Mouse (Mus musculus): Measurements from ENCODE around the gene Timp4. TPM values are rescaled to one million over a fixed set of nuclear protein-coding genes. Genes with fewer than 3 reads are reported as not detected.

The Timp4 gene
- 24.6 and 36.6 TPM in 2 replicates for total RNA-seq (2021)
- long read RNA-seq, experiment 1, full-length matches to known transcripts: 34 of 40 reads
- long read RNA-seq, experiment 1, partial matches to known transcripts: 0 of 40 reads
- long read RNA-seq, experiment 1, other reads (novel, unspliced or antisense): 6 of 40 reads
- long read RNA-seq, experiment 2, full-length matches to known transcripts: 50 of 62 reads
- long read RNA-seq, experiment 2, partial matches to known transcripts: 3 of 62 reads
- long read RNA-seq, experiment 2, other reads (novel, unspliced or antisense): 9 of 62 reads

- DNase-seq: no peak
Observed at GRCm38 (mm10) chr6:115252099-115252873, at the start of gene Timp4. TSS of gene Timp4 (minus strand) at chr6:115252205.

GRCm38 (mm10) chr6:115293877-115294276 lies 41.9 kb upstream of the Timp4 start:
- DNase-seq: no peak

GRCm38 (mm10) chr6:115292621-115293020 lies 40.6 kb upstream of the Timp4 start:
- peak; percentile 56 for DNase-seq

- DNase-seq: no peak
Observed at GRCm38 (mm10) chr6:115291823-115292222, 39.8 kb upstream of the Timp4 start.

- no peak for DNase-seq
Observed at GRCm38 (mm10) chr6:115291068-115291467, 39.1 kb upstream of the Timp4 start.

- DNase-seq: no peak
Observed at GRCm38 (mm10) chr6:115290561-115290960, 38.6 kb upstream of the Timp4 start.

- DNase-seq: no peak
Observed at GRCm38 (mm10) chr6:115288223-115288622, 36.2 kb upstream of the Timp4 start.

GRCm38 (mm10) chr6:115286441-115286840 lies 34.4 kb upstream of the Timp4 start:
- no peak for DNase-seq

- DNase-seq: no peak
Observed at GRCm38 (mm10) chr6:115284153-115284552, 32.1 kb upstream of the Timp4 start.

- no peak for DNase-seq
Observed at GRCm38 (mm10) chr6:115279639-115280038, 27.6 kb upstream of the Timp4 start.

- DNase-seq: no peak
Observed at GRCm38 (mm10) chr6:115278086-115278485, 26.1 kb upstream of the Timp4 start.

GRCm38 (mm10) chr6:115275116-115275815 lies 23.3 kb upstream of the Timp4 start:
- no peak for DNase-seq

- no peak for DNase-seq
Observed at GRCm38 (mm10) chr6:115274705-115275104, 22.7 kb upstream of the Timp4 start.

- DNase-seq: no peak
Observed at GRCm38 (mm10) chr6:115273346-115273745, 21.3 kb upstream of the Timp4 start.

- DNase-seq: peak; percentile 82
Observed at GRCm38 (mm10) chr6:115271866-115272271, 19.9 kb upstream of the Timp4 start.

GRCm38 (mm10) chr6:115271326-115271725 lies 19.3 kb upstream of the Timp4 start:
- no peak for DNase-seq

GRCm38 (mm10) chr6:115270085-115270484 lies 18.1 kb upstream of the Timp4 start:
- DNase-seq: no peak

- no peak for DNase-seq
Observed at GRCm38 (mm10) chr6:115269561-115269960, 17.6 kb upstream of the Timp4 start.

GRCm38 (mm10) chr6:115268551-115269385 lies 16.8 kb upstream of the Timp4 start:
- DNase-seq: no peak

GRCm38 (mm10) chr6:115267916-115268315 lies 15.9 kb upstream of the Timp4 start:
- peak; percentile 84 for DNase-seq

GRCm38 (mm10) chr6:115266791-115267190 lies 14.8 kb upstream of the Timp4 start:
- DNase-seq: no peak

- no peak for DNase-seq
Observed at GRCm38 (mm10) chr6:115260507-115260906, 8.5 kb upstream of the Timp4 start.

All from adrenal gland, postnatal 14 days (tissue).